Mouse (Mus musculus) ES-E14 (cell line): ENCODE results near the gene Vmn1r222.
"Not testable (repeated sequence)": the region's sequence is repeated elsewhere in the genome, so short reads cannot be mapped to it uniquely, and the experiment has no call there.

Experiments used
- CHD2 ChIP-seq: IDR thresholded peaks from 2 replicates; pipeline ENCODE4 v1.6.1; 2014; ENCODE audit warnings: mild to moderate bottlenecking, low read depth, low read length, inconsistent platforms
- HCFC1 ChIP-seq: IDR thresholded peaks from 2 replicates; pipeline ENCODE4 v1.6.1; 2012; ENCODE audit warnings: low read length, inconsistent platforms, borderline replicate concordance; ENCODE audit not compliant: insufficient read depth
- MAFK ChIP-seq: IDR thresholded peaks from 2 replicates; pipeline ENCODE4 v1.6.1; 2014; ENCODE audit warnings: mild to moderate bottlenecking, low read depth, low read length, inconsistent platforms; ENCODE audit not compliant: insufficient read depth
- ZC3H11A ChIP-seq: IDR thresholded peaks from 2 replicates; pipeline ENCODE4 v1.6.1; 2012; ENCODE audit warnings: low read depth, mild to moderate bottlenecking, inconsistent platforms, low read length, borderline replicate concordance
- ZNF384 ChIP-seq: IDR thresholded peaks from 2 replicates; pipeline ENCODE4 v1.6.1; 2012; ENCODE audit warnings: low read depth, low read length, inconsistent platforms

GRCm38 (mm10) chr13:23268606-23269005 is 32.9 kb upstream of the Vmn1r222 start:
- not testable (repeated sequence) for TF ChIP-seq HCFC1, ZC3H11A, CHD2, ZNF384, MAFK
